8 mouse cellular contexts compared by ENCODE assay signal in the genomic region with DNA sequence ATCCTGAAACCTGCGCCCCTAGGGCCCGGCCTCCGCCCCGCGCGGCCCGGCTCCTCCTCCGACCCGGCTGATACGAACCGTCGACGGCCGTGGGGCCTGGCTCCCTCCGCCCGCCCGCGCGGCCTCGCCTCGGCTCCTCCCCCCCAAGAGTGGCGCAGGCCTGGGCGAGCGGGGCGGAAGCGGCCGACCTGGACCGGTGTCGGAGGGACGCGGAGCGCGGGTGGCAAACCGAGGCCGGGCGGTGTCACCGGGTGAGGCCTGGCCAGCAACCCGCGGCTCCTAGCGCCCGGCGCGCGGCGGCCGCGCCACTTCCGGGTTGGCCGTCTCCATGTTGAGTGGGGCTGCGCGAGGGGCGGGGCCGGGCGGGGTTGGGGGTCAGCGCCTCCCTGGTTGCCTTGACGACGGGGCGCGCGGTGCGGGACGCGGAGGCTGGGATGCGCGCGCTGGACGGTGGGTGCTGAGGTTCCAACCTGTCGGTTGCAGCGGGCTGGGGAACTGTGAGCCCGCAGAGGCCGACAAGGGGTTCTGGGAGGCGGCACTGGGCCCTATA. TPM values are rescaled to one million over a fixed set of nuclear protein-coding genes. Genes with fewer than 3 reads are reported as not detected.
DNase-seq lines count a peak whose midpoint lies in the region; ATAC-seq and TF ChIP-seq lines count a peak whose summit lies in the region.

A gene (minus strand): TSS at position 333 of the 550 bp plus-strand sequence.

- H3K4me3 ChIP-seq in bone marrow macrophage, adult 2 months (ENCODE audit: insufficient read depth, low read length), result peak within 1 kb of the TSS; percentile 91
- H3K4me3 ChIP-seq in embryonic facial prominence, embryonic 15.5 days (replicated peaks), result peak within 1 kb of the TSS; percentile 81
- peak within 1 kb of the TSS; percentile 92 for H3K4me3 ChIP-seq in heart, embryonic 10.5 days
- H3K4me3 ChIP-seq in kidney, embryonic 15.5 days (replicated peaks), result peak within 1 kb of the TSS; percentile 80
- peak within 1 kb of the TSS; percentile 80 for H3K4me3 ChIP-seq in limb, embryonic 15.5 days
- peak within 1 kb of the TSS; percentile 90 for H3K4me3 ChIP-seq in midbrain, postnatal 0 days (ENCODE audit: low read depth, low read length)

- TF ChIP-seq POLR2A in bone marrow macrophage, adult 2 months (IDR thresholded peaks at IDR 0.05; ENCODE audit: borderline replicate concordance, low read depth, low read length), result 0 out of 2 replicates have a peak, but pooled peaks have one; percentile 59

- peak; percentile 86 to 91 for DNase-seq in B cell, adult 2 months
- DNase-seq in heart, embryonic 10.5 days (ENCODE audit: low spot score), result peak; percentile 95
- peak; percentile 89 for DNase-seq in midbrain, postnatal 0 days (ENCODE audit: low spot score)
- DNase-seq in spleen, postnatal 10 days (ENCODE audit: low spot score in 2 of 2), result peak; percentile 83 to 84

- peak within 1 kb of the TSS; percentile 66 for H3K4me2 ChIP-seq in embryonic facial prominence, embryonic 15.5 days (replicated peaks)
- H3K4me2 ChIP-seq in kidney, embryonic 15.5 days, result peak within 1 kb of the TSS; percentile 72
- peak within 1 kb of the TSS; percentile 54 for H3K4me2 ChIP-seq in limb, embryonic 15.5 days
- H3K4me2 ChIP-seq in midbrain, postnatal 0 days (ENCODE audit: low read depth, low read length, poor library complexity, severe bottlenecking), result peak within 1 kb of the TSS; percentile 72

- peak; percentile 96 for ATAC-seq in embryonic facial prominence, embryonic 15.5 days (ENCODE audit: insufficient number of reproducible peaks, low FRiP score, low TSS enrichment, low read depth)
- peak; percentile 98 for ATAC-seq in kidney, embryonic 15.5 days (replicated peaks; ENCODE audit: low FRiP score)
- ATAC-seq in limb, embryonic 15.5 days (ENCODE audit: insufficient number of reproducible peaks, low FRiP score, low TSS enrichment, low read depth), result peak; percentile 91
- peak; percentile 98 for ATAC-seq in midbrain, postnatal 0 days (ENCODE audit: low FRiP score)

- H3K27me3 ChIP-seq in embryonic facial prominence, embryonic 15.5 days, result no peaks in the 10 kb centered on the region
- H3K27me3 ChIP-seq in heart, embryonic 10.5 days (ENCODE audit: insufficient read depth, poor library complexity, severe bottlenecking), result no peaks in the 10 kb centered on the region
- H3K27me3 ChIP-seq in kidney, embryonic 15.5 days, result no peaks in the 10 kb centered on the region
- H3K27me3 ChIP-seq in limb, embryonic 15.5 days, result no peaks in the 10 kb centered on the region
- H3K27me3 ChIP-seq in midbrain, postnatal 0 days (ENCODE audit: insufficient read depth, low read length), result no peaks in the 10 kb centered on the region

- H3K9me3 ChIP-seq in embryonic facial prominence, embryonic 15.5 days (replicated peaks), result no peaks in the 10 kb centered on the region
- H3K9me3 ChIP-seq in heart, embryonic 10.5 days, result no peaks in the 10 kb centered on the region
- H3K9me3 ChIP-seq in kidney, embryonic 15.5 days (replicated peaks), result no peaks in the 10 kb centered on the region
- H3K9me3 ChIP-seq in limb, embryonic 15.5 days, result no peaks in the 10 kb centered on the region
- no peaks in the 10 kb centered on the region for H3K9me3 ChIP-seq in midbrain, postnatal 0 days (ENCODE audit: low read length)

- WGBS in embryonic facial prominence, embryonic 15.5 days, result under 1% methylated on average over 68 of the region's 72 CpGs
- 0% methylated on average over 71 of the region's 72 CpGs for WGBS in heart, embryonic 10.5 days
- WGBS in kidney, embryonic 15.5 days, result under 1% methylated on average over 46 of the region's 72 CpGs
- WGBS in limb, embryonic 15.5 days, result under 1% methylated on average over 70 of the region's 72 CpGs
- 2% methylated on average over 65 of the region's 72 CpGs for WGBS in midbrain, postnatal 0 days

- peaks cover 4% of the 10 kb centered on the region for H3K4me1 ChIP-seq in bone marrow macrophage, adult 2 months (ENCODE audit: control insufficient read depth, insufficient read depth, low read length)
- H3K4me1 ChIP-seq in embryonic facial prominence, embryonic 15.5 days, result peaks cover 18% of the 10 kb centered on the region
- H3K4me1 ChIP-seq in heart, embryonic 10.5 days, result 0 out of 2 replicates have a peak, but pooled peaks cover 4% of the 10 kb centered on the region
- H3K4me1 ChIP-seq in kidney, embryonic 15.5 days, result peaks cover 29% of the 10 kb centered on the region
- peaks cover 21% of the 10 kb centered on the region for H3K4me1 ChIP-seq in limb, embryonic 15.5 days
- H3K4me1 ChIP-seq in midbrain, postnatal 0 days (ENCODE audit: insufficient read depth, low read length), result peaks cover 3% of the 10 kb centered on the region; the same call in 1 of the 2 replicates

- no peak for TF ChIP-seq CTCF in bone marrow macrophage, adult 2 months (IDR thresholded peaks at IDR 0.05; ENCODE audit: low read depth, low read length)
- TF ChIP-seq CTCF in midbrain, postnatal 0 days (IDR thresholded peaks at IDR 0.05), result no peak

- H3K9ac ChIP-seq in embryonic facial prominence, embryonic 15.5 days, result peak within 1 kb of the TSS; percentile 84
- H3K9ac ChIP-seq in kidney, embryonic 15.5 days, result peak within 1 kb of the TSS; percentile 93
- H3K9ac ChIP-seq in limb, embryonic 15.5 days, result peak within 1 kb of the TSS; percentile 80
- peak within 1 kb of the TSS; percentile 98 for H3K9ac ChIP-seq in midbrain, postnatal 0 days (replicated peaks; ENCODE audit: low read length, poor library complexity, severe bottlenecking)

- H3K27ac ChIP-seq in bone marrow macrophage, adult 2 months (ENCODE audit: insufficient read depth, low read depth, low read length), result peak within 1 kb of the TSS; percentile 85
- peak within 1 kb of the TSS; percentile 91 for H3K27ac ChIP-seq in embryonic facial prominence, embryonic 15.5 days (replicated peaks)
- peak within 1 kb of the TSS; percentile 99 for H3K27ac ChIP-seq in heart, embryonic 10.5 days
- H3K27ac ChIP-seq in kidney, embryonic 15.5 days, result peak within 1 kb of the TSS; percentile 94
- H3K27ac ChIP-seq in limb, embryonic 15.5 days, result peak within 1 kb of the TSS; percentile 91
- H3K27ac ChIP-seq in midbrain, postnatal 0 days (ENCODE audit: low read depth, low read length), result peak within 1 kb of the TSS; percentile 89

- H3K36me3 ChIP-seq in embryonic facial prominence, embryonic 15.5 days, result no peaks in the 10 kb centered on the region
- no peaks in the 10 kb centered on the region for H3K36me3 ChIP-seq in heart, embryonic 10.5 days
- no peaks in the 10 kb centered on the region for H3K36me3 ChIP-seq in kidney, embryonic 15.5 days
- no peaks in the 10 kb centered on the region for H3K36me3 ChIP-seq in limb, embryonic 15.5 days
- H3K36me3 ChIP-seq in midbrain, postnatal 0 days (ENCODE audit: insufficient read depth, low read length), result no peaks in the 10 kb centered on the region

RNA-seq across cellular contexts. Expression of the gene that starts here (rescaled TPM):
- 5.1 and 8.2 TPM in 2 replicates for polyA plus RNA-seq in bone marrow macrophage, adult 2 months (2012; ENCODE audit: insufficient read depth, insufficient read length, missing spikeins)
- polyA plus RNA-seq in embryonic facial prominence, embryonic 15.5 days (2015; fragmentation: Nextera tagmentation; extraction: Ambion mirVana), result 5.4 and 7.1 TPM in 2 replicates
- 2.1 and 2.4 TPM in 2 replicates for polyA plus RNA-seq in heart, embryonic 10.5 days (2016; fragmentation: Nextera tagmentation; extraction: Ambion mirVana)
- polyA plus RNA-seq in kidney, embryonic 15.5 days (2015; fragmentation: Nextera tagmentation; extraction: Ambion mirVana), result 6.2 and 6.7 TPM in 2 replicates
- polyA plus RNA-seq in limb, embryonic 15.5 days (2015; fragmentation: Nextera tagmentation; extraction: Ambion mirVana), result 4.9 and 6.2 TPM in 2 replicates
- 38.8 and 45.7 TPM in 2 replicates for total RNA-seq in midbrain, postnatal 0 days (2014; rRNA removed)
- 8.6 and 10.6 TPM in 2 replicates for polyA plus RNA-seq in midbrain, postnatal 0 days (2015; fragmentation: Nextera tagmentation; extraction: Ambion mirVana)

Comparison
In these comparisons a context has a peak if more than half of its experiments do, and no peak if none do; other contexts are left out.
1. Peak in every context shown above with its lines: DNase-seq, ATAC-seq, H3K4me3 ChIP-seq and H3K27ac ChIP-seq.